In genomic region chr14:54877048-54877715, GRCm38 (mm10) we compare ENCODE assay signal across 8 mouse cellular contexts. TPM values are rescaled to one million over a fixed set of nuclear protein-coding genes. Genes with fewer than 3 reads are reported as not detected.
A peak's percentile ranks its signal among the peaks of the same experiment; 100 is the strongest.
DNase-seq lines count a peak whose midpoint lies in the region; ATAC-seq and TF ChIP-seq lines count a peak whose summit lies in the region.

Ppp1r3e (minus strand) TSS chr14:54877550.

- no peaks in the 10 kb centered on the region for H3K36me3 ChIP-seq in embryonic facial prominence, embryonic 11.5 days (replicated peaks; ENCODE audit: control insufficient read depth, insufficient read depth, low read depth, low read length)
- H3K36me3 ChIP-seq in limb, embryonic 14.5 days (ENCODE audit: control insufficient read depth, insufficient read depth, low read length) = no peaks in the 10 kb centered on the region
- H3K36me3 ChIP-seq in midbrain, embryonic 15.5 days (replicated peaks) = no peaks in the 10 kb centered on the region

- no peak for TF ChIP-seq POLR2A in limb, embryonic 14.5 days (IDR thresholded peaks at IDR 0.05; ENCODE audit: borderline replicate concordance, extremely low read depth, insufficient read depth, insufficient read length)

- peak within 1 kb of the TSS; percentile 100 for H3K4me2 ChIP-seq in embryonic facial prominence, embryonic 11.5 days (ENCODE audit: low read depth, low read length)
- H3K4me2 ChIP-seq in limb, embryonic 14.5 days (replicated peaks; ENCODE audit: low read depth, low read length, severe bottlenecking) = peak within 1 kb of the TSS; percentile 98
- peak within 1 kb of the TSS; percentile 92 for H3K4me2 ChIP-seq in midbrain, embryonic 15.5 days

- H3K4me3 ChIP-seq in embryonic facial prominence, embryonic 11.5 days (ENCODE audit: low read depth, low read length) = peak within 1 kb of the TSS; percentile 68
- H3K4me3 ChIP-seq in limb, embryonic 14.5 days (replicated peaks; ENCODE audit: low read length) = peak within 1 kb of the TSS; percentile 72
- H3K4me3 ChIP-seq in midbrain, embryonic 15.5 days = peak within 1 kb of the TSS; percentile 62

- peaks cover 8% of the 10 kb centered on the region for H3K27me3 ChIP-seq in embryonic facial prominence, embryonic 11.5 days (ENCODE audit: control insufficient read depth, insufficient read depth, low read length)
- peaks cover 23% of the 10 kb centered on the region; the same call in 1 of the 2 replicates for H3K27me3 ChIP-seq in limb, embryonic 14.5 days (ENCODE audit: control insufficient read depth, insufficient read depth, low read length)
- H3K27me3 ChIP-seq in midbrain, embryonic 15.5 days (replicated peaks) = no peaks in the 10 kb centered on the region

- under 1% methylated on average over 54 of the region's 61 CpGs for WGBS in embryonic facial prominence, embryonic 11.5 days
- 2% methylated on average over 42 of the region's 61 CpGs for WGBS in limb, embryonic 14.5 days
- under 1% methylated on average over 56 of the region's 61 CpGs for WGBS in midbrain, embryonic 15.5 days

- H3K9ac ChIP-seq in embryonic facial prominence, embryonic 11.5 days (replicated peaks; ENCODE audit: low read length) = peak within 1 kb of the TSS; percentile 78
- H3K9ac ChIP-seq in limb, embryonic 14.5 days (ENCODE audit: low read depth, low read length, severe bottlenecking) = peak within 1 kb of the TSS; percentile 71
- peak within 1 kb of the TSS; percentile 78 for H3K9ac ChIP-seq in midbrain, embryonic 15.5 days

- peaks cover 4% of the 10 kb centered on the region; the same call in 1 of the 2 replicates for H3K4me1 ChIP-seq in embryonic facial prominence, embryonic 11.5 days (ENCODE audit: control insufficient read depth, insufficient read depth, low read length)
- H3K4me1 ChIP-seq in limb, embryonic 14.5 days (ENCODE audit: control insufficient read depth, insufficient read depth, low read length) = peaks cover 5% of the 10 kb centered on the region; the same call in 1 of the 2 replicates
- peaks cover 17% of the 10 kb centered on the region for H3K4me1 ChIP-seq in midbrain, embryonic 15.5 days

- DNase-seq in ovary, adult 18-20 months (ENCODE audit: low spot score) = peak; percentile 68
- no peak for DNase-seq in ovary, postnatal 10 days (ENCODE audit: low spot score)
- DNase-seq in embryonic facial prominence, embryonic 11.5 days (ENCODE audit: low spot score) = peak; percentile 59
- peak; percentile 97 for DNase-seq in heart, adult 11 months
- DNase-seq in kidney, adult 11 months = peak; percentile 68
- DNase-seq in limb, embryonic 14.5 days (ENCODE audit: low spot score) = peak; percentile 39
- peak; percentile 37 to 60 for DNase-seq in spleen, postnatal 36 days (ENCODE audit: low spot score in 2 of 2)

- H3K9me3 ChIP-seq in embryonic facial prominence, embryonic 11.5 days (replicated peaks; ENCODE audit: control insufficient read depth, low read length) = no peaks in the 10 kb centered on the region
- no peaks in the 10 kb centered on the region for H3K9me3 ChIP-seq in limb, embryonic 14.5 days (ENCODE audit: control insufficient read depth, low read length)
- no peaks in the 10 kb centered on the region for H3K9me3 ChIP-seq in midbrain, embryonic 15.5 days

- peak; percentile 69 for ATAC-seq in embryonic facial prominence, embryonic 11.5 days (replicated peaks; ENCODE audit: insufficient number of reproducible peaks, low FRiP score, low TSS enrichment, low read depth)
- ATAC-seq in limb, embryonic 14.5 days (ENCODE audit: low FRiP score, low read depth) = peak; percentile 87
- ATAC-seq in midbrain, embryonic 15.5 days (replicated peaks) = peak; percentile 82

- H3K27ac ChIP-seq in embryonic facial prominence, embryonic 11.5 days (replicated peaks; ENCODE audit: low read depth, low read length) = 0 out of 2 replicates have a peak within 1 kb of the TSS, but pooled peaks have one; percentile 16
- 0 out of 2 replicates have a peak within 1 kb of the TSS, but pooled peaks have one; percentile 38 for H3K27ac ChIP-seq in limb, embryonic 14.5 days (replicated peaks; ENCODE audit: low read depth, low read length)
- peak within 1 kb of the TSS; percentile 92 for H3K27ac ChIP-seq in midbrain, embryonic 15.5 days

RNA-seq across cellular contexts. Expression of gene Ppp1r3e, which starts in this region (rescaled TPM):
- polyA plus RNA-seq in embryonic facial prominence, embryonic 11.5 days (2014; fragmentation: Nextera tagmentation; extraction: Ambion mirVana) = 0.33 and 0.34 TPM in 2 replicates
- 7.0 and 8.0 TPM in 2 replicates for polyA plus RNA-seq in limb, embryonic 14.5 days (2012; rRNA removed)
- polyA plus RNA-seq in limb, embryonic 14.5 days (2014; fragmentation: Nextera tagmentation; extraction: Ambion mirVana) = 0.86 and 1.4 TPM in 2 replicates
- polyA plus RNA-seq in midbrain, embryonic 15.5 days (2015; fragmentation: Nextera tagmentation; extraction: Ambion mirVana) = 3.3 and 3.4 TPM in 2 replicates

Comparison
In these comparisons a context has a peak if more than half of its experiments do, and no peak if none do; other contexts are left out.
1. Peak in DNase-seq, ATAC-seq, H3K4me3 ChIP-seq, H3K27ac ChIP-seq, H3K9ac ChIP-seq and H3K4me2 ChIP-seq in embryonic facial prominence, embryonic 11.5 days; RNA of the gene not detected or under 1 TPM.
2. H3K27ac ChIP-seq: peak in every context shown above with its lines; median percentile 92 in midbrain, embryonic 15.5 days; 38 in limb, embryonic 14.5 days; 16 in embryonic facial prominence, embryonic 11.5 days.